Mouse (Mus musculus) mouse trophoblast stem cell (cell line): ENCODE results near the gene Slc16a4.

Source experiments
- in situ Hi-C, 2 experiments: fragments of 300-500 bp; cut with MseI, MboI; formaldehyde crosslinking; loops; 2 replicates in 1 of 2; 3 replicates in 1 of 2; pipeline ENCODE4 v1.15.1; 2025

The Slc16a4 gene

DNA sequence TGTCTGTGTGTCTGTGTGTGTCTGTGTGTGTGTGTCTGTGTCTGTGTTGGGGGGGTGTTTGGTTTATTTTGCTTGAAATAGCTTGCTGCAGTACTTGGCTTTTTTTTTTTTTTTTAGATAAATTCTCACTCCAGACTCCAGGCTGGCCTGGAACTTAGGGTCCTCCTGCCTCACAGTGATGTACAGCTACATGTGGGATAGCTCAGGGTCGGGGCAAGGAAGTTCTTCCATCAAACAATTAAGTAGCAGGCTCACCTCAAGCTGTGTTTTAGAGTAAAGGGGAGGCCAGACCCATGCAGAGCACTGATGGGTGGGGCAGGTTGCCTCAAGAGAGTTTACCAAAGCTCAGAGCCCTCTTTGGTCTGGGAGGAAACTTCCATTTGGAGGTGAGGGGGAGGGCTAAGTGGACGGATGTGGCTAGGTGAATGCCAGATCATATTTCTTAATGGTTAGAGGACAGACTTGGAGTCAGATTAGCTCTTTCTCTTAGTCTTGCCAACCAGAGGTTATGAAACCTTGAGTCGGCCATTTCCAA, 66.7 kb downstream of the Slc16a4 start:
- in situ Hi-C loops, result loop anchor here in 1 of 2 experiments (5.0 kb wide), 1 partner anchor 105 kb away; no protein-coding TSS in a partner anchor

DNA sequence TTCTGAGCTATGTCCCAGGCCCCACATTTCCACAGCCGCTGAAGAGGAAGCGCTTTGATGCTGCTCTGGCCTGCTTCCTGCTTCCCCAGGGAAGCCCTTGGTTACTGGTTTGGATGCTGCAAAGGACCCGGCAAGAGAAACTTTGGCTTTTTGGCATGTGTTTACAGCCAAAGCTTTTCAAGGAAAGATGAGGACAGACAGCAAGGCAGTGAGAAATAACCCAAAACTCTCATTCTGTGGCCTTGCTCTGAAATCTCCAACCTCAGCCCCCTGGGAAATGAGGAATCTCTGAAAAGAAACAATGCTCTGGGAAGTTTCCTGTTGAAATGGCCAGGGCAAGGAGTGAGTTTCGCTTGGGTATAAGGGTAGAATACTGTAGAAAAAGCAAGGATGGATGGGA, 69.3 kb downstream of the Slc16a4 start:
- in situ Hi-C loops, result loop anchor here in 1 of 2 experiments (5.0 kb wide), 1 partner anchor 102 kb away; no protein-coding TSS in a partner anchor
